Mouse (Mus musculus) T-helper 1 cell (primary cell): ENCODE results near the gene Tgm5.
"Not testable (repeated sequence)": the region's sequence is repeated elsewhere in the genome, so short reads cannot be mapped to it uniquely, and the experiment has no call there.

ENCODE experiments used
- in situ Hi-C: fragments of 300-600 bp; cut with MboI, MseI; formaldehyde crosslinking; loops from one replicate; pipeline ENCODE4 v1.15.1; 2025; ENCODE audit warnings: high pct_unique_total_duplicates

Tgm5 gene

GRCm38 (mm10) chr2:121085480-121086185 is at the start of gene Tgm5:
Gene Tgm5, minus strand, starts transcription at chr2:121085841.
- in situ Hi-C loops, result no loop called here

GRCm38 (mm10) chr2:121132822-121133221 is 47.2 kb upstream of the Tgm5 start:
- in situ Hi-C loops, result no loop called here

- in situ Hi-C loops, result no loop called here
These were observed 43.4 kb upstream of the Tgm5 start for GRCm38 (mm10) chr2:121128865-121129620.

GRCm38 (mm10) chr2:121127536-121127935 is 41.9 kb upstream of the Tgm5 start:
- in situ Hi-C loops, result no loop called here

GRCm38 (mm10) chr2:121126302-121126701 is 40.7 kb upstream of the Tgm5 start:
- in situ Hi-C loops, result not testable (repeated sequence)

- in situ Hi-C loops, result no loop called here
These were observed 33.6 kb upstream of the Tgm5 start for GRCm38 (mm10) chr2:121119260-121119659.

GRCm38 (mm10) chr2:121115418-121115817 is 29.8 kb upstream of the Tgm5 start:
- in situ Hi-C loops, result no loop called here

- in situ Hi-C loops, result no loop called here
These were observed 24.1 kb upstream of the Tgm5 start, which contains the start of gene Tgm7 for GRCm38 (mm10) chr2:121109695-121110094. Gene Tgm7, minus strand, starts transcription at chr2:121109795.

GRCm38 (mm10) chr2:121105940-121106339 is 20.3 kb upstream of the Tgm5 start:
- in situ Hi-C loops, result no loop called here

- in situ Hi-C loops, result no loop called here
These were observed 16.4 kb upstream of the Tgm5 start for GRCm38 (mm10) chr2:121102051-121102450.

GRCm38 (mm10) chr2:121089751-121090150 is 4.1 kb upstream of the Tgm5 start:
- in situ Hi-C loops, result no loop called here

GRCm38 (mm10) chr2:121088507-121088906 is 2.9 kb upstream of the Tgm5 start:
- in situ Hi-C loops, result no loop called here

GRCm38 (mm10) chr2:121082626-121083025 is 3.0 kb downstream of the Tgm5 start:
- in situ Hi-C loops, result no loop called here

GRCm38 (mm10) chr2:121074747-121075146 is 10.9 kb downstream of the Tgm5 start:
- in situ Hi-C loops, result no loop called here

GRCm38 (mm10) chr2:121071871-121072270 is 13.8 kb downstream of the Tgm5 start:
- in situ Hi-C loops, result no loop called here

GRCm38 (mm10) chr2:121069506-121069905 is 16.1 kb downstream of the Tgm5 start:
- in situ Hi-C loops, result no loop called here

- in situ Hi-C loops, result no loop called here
These were observed 18.5 kb downstream of the Tgm5 start for GRCm38 (mm10) chr2:121067116-121067515.

- in situ Hi-C loops, result no loop called here
These were observed 24.3 kb downstream of the Tgm5 start for GRCm38 (mm10) chr2:121061315-121061714.

GRCm38 (mm10) chr2:121057997-121058396 is 27.6 kb downstream of the Tgm5 start:
- in situ Hi-C loops, result no loop called here

GRCm38 (mm10) chr2:121055915-121056314 is 29.7 kb downstream of the Tgm5 start:
- in situ Hi-C loops, result no loop called here

GRCm38 (mm10) chr2:121054060-121054459 is 31.6 kb downstream of the Tgm5 start:
- in situ Hi-C loops, result no loop called here

GRCm38 (mm10) chr2:121052176-121052575 is 33.5 kb downstream of the Tgm5 start:
- in situ Hi-C loops, result no loop called here

- in situ Hi-C loops, result loop anchor here (10.0 kb wide), 1 partner anchor 1211 kb away; no protein-coding TSS in a partner anchor
These were observed 40.0 kb downstream of the Tgm5 start for GRCm38 (mm10) chr2:121045653-121046052.
